Mouse (Mus musculus): Measurements from ENCODE around the gene Hivep3. TPM values are rescaled to one million over a fixed set of nuclear protein-coding genes. Genes with fewer than 3 reads are reported as not detected.

Gene Hivep3
- total and polyA plus RNA-seq, 3 experiments: not detected

DNA sequence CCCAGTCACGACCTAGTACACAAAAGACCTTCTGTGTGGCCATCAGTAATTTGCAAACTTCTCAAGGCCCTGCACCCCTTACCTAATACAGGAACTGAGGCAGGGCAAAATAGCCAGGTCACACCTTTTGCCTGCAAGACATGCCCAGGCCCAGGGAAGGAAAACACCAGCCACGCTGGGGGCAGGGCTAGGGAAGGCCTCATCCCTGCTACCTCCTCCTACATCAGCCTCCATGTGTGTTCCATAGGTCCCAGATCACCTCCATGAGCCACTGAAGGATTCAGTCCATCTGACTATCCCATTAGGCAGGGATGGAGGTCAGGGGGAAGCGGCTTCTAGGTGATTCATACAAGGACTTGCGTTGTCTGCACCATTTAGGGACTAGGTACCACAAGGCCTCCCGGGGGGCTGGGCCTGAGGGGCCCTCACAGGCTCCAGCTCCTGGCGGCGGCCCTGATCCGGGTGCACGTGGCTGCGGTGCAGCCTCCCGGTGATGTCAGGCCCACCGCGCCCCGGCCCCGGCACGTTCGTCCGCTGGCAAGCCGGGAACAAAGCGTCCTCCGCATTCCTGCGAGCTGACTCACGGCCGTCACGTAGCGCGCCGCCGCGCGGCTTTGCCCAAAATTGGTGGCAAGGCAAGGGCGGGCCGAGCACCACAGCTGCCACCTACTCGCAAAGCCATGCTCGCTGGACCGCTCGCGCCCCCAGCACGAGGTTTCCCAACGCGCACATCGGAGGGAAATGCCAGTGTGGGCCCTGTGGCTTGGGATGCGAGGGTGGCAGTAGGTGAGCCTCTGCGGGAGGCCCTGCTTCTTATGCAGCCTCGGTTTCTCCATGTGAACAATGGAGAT, 414.9 kb downstream of the Hivep3 start:
- Histone ChIP-seq H3K9me3 (replicated peaks; ENCODE audit: insufficient read depth, low read length) (no peaks in the 10 kb centered on the region), H3K4me1 (ENCODE audit: control insufficient read depth in 1 of 2, insufficient read depth in 2 of 2, low read length in 2 of 2) (no peaks in the 10 kb centered on the region), H3K9ac (ENCODE audit: control insufficient read depth, low read depth, low read length, poor library complexity, severe bottlenecking) (no peak overlapping the region), H3K4me3 (ENCODE audit: control insufficient read depth in 1 of 2, insufficient read depth in 1 of 2, low read depth in 2 of 2, low read length in 2 of 2) (no peak overlapping the region), H3K27me3 (ENCODE audit: control insufficient read depth in 1 of 2, insufficient read depth in 2 of 2, low read length in 2 of 2) (no peaks in the 10 kb centered on the region), H3K79me2 (ENCODE audit: control insufficient read depth, insufficient read depth, low read length, poor library complexity) (no peaks in the 10 kb centered on the region), H3K27ac (ENCODE audit: control insufficient read depth, low read depth, low read length) (no peak overlapping the region), H3K36me3 (ENCODE audit: control insufficient read depth in 1 of 2, insufficient read depth in 2 of 2, low read length in 2 of 2) (no peaks in the 10 kb centered on the region)
- no peak for DNase-seq (ENCODE audit: low read depth, low spot score)
- no peak for TF ChIP-seq USF2 (IDR thresholded peaks at IDR 0.05; ENCODE audit: borderline replicate concordance in 1 of 2, insufficient read depth in 1 of 2, low read depth in 1 of 2, low read length in 2 of 2)
- no peak for TF ChIP-seq MXI1 (IDR thresholded peaks at IDR 0.05; ENCODE audit: low read depth, low read length)
- TF ChIP-seq ETS1 (IDR thresholded peaks at IDR 0.05; ENCODE audit: low read depth, low read length): no peak
- no peak for TF ChIP-seq POLR2A (IDR thresholded peaks at IDR 0.05; ENCODE audit: control insufficient read depth in 1 of 2, insufficient read depth in 1 of 2, low read depth in 1 of 2, low read length in 2 of 2, poor library complexity in 1 of 2)
- TF ChIP-seq KAT2A (conservative IDR thresholded peaks at IDR 0.05; ENCODE audit: low read depth, low read length): no peak
- TF ChIP-seq NELFE (IDR thresholded peaks at IDR 0.05; ENCODE audit: low read depth, low read length): no peak
- TF ChIP-seq SIN3A (IDR thresholded peaks at IDR 0.05; ENCODE audit: low read length): no peak
- no peak for TF ChIP-seq BHLHE40 (IDR thresholded peaks at IDR 0.05; ENCODE audit: borderline replicate concordance, low read depth, low read length)
- no peak for TF ChIP-seq MAZ (IDR thresholded peaks at IDR 0.05; ENCODE audit: low read depth, low read length)
- TF ChIP-seq GABPA (IDR thresholded peaks at IDR 0.05; ENCODE audit: low read depth, low read length): no peak
- no peak for TF ChIP-seq MYC (IDR thresholded peaks at IDR 0.05; ENCODE audit: low read depth, low read length)
- no peak for TF ChIP-seq UBTF (IDR thresholded peaks at IDR 0.05; ENCODE audit: borderline replicate concordance, insufficient read depth, low read depth, low read length)
- no peak for TF ChIP-seq CTCF (IDR thresholded peaks at IDR 0.05 in 2 of 3, conservative IDR thresholded peaks at IDR 0.05 in 1 of 3; ENCODE audit: control insufficient read depth in 1 of 3, insufficient read depth in 1 of 3, low read depth in 2 of 3, low read length in 3 of 3, poor library complexity in 1 of 3, severe bottlenecking in 1 of 3)
- TF ChIP-seq GATA1 (IDR thresholded peaks at IDR 0.05; ENCODE audit: low read depth, low read length): no peak
- TF ChIP-seq EP300 (IDR thresholded peaks at IDR 0.05; ENCODE audit: low read depth in 1 of 2, low read length in 2 of 2): no peak
- TF ChIP-seq ZC3H11A (IDR thresholded peaks at IDR 0.05; ENCODE audit: low read depth, low read length): no peak
- no peak for TF ChIP-seq ZKSCAN1 (IDR thresholded peaks at IDR 0.05; ENCODE audit: low read depth, low read length)

- Histone ChIP-seq H3K36me3 (ENCODE audit: control insufficient read depth in 1 of 2, insufficient read depth in 2 of 2, low read length in 2 of 2) (no peaks in the 10 kb centered on the region), H3K4me1 (ENCODE audit: control insufficient read depth in 1 of 2, insufficient read depth in 2 of 2, low read length in 2 of 2) (no peaks in the 10 kb centered on the region), H3K27ac (ENCODE audit: control insufficient read depth, low read depth, low read length) (no peak overlapping the region), H3K27me3 (ENCODE audit: control insufficient read depth in 1 of 2, insufficient read depth in 2 of 2, low read length in 2 of 2) (no peaks in the 10 kb centered on the region), H3K9me3 (replicated peaks; ENCODE audit: insufficient read depth, low read length) (no peaks in the 10 kb centered on the region), H3K4me3 (ENCODE audit: control insufficient read depth in 1 of 2, insufficient read depth in 1 of 2, low read depth in 2 of 2, low read length in 2 of 2) (no peak overlapping the region), H3K9ac (ENCODE audit: control insufficient read depth, low read depth, low read length, poor library complexity, severe bottlenecking) (no peak overlapping the region), H3K79me2 (ENCODE audit: control insufficient read depth, insufficient read depth, low read length, poor library complexity) (no peaks in the 10 kb centered on the region)
- TF ChIP-seq MYC (IDR thresholded peaks at IDR 0.05; ENCODE audit: low read depth, low read length) (no peak), TBP (IDR thresholded peaks at IDR 0.05; ENCODE audit: low read depth, low read length) (no peak), BHLHE40 (IDR thresholded peaks at IDR 0.05; ENCODE audit: borderline replicate concordance, low read depth, low read length) (no peak)
- DNase-seq (ENCODE audit: low read depth, low spot score): no peak
Observed at GRCm38 (mm10) chr4:120149142-120149524, 415.5 kb downstream of the Hivep3 start.

Data from MEL (cell line).